Mouse (Mus musculus) heart, embryonic 15.5 days (tissue): ENCODE measurements around the gene Olfr1450. TPM values are rescaled to one million over a fixed set of nuclear protein-coding genes. Genes with fewer than 3 reads are reported as not detected.
"Not testable (repeated sequence)": the region's sequence is repeated elsewhere in the genome, so short reads cannot be mapped to it uniquely, and the experiment has no call there.

Experiments used
- ATAC-seq: fragments of 200-750 bp; cut with Nextera tagmentation; replicated peaks from 2 replicates; pipeline ENCODE4 v1.8.0; 2017; ENCODE audit warnings: low read depth, moderate TSS enrichment; ENCODE audit not compliant: insufficient number of reproducible peaks, insufficient read depth, low FRiP score
- H3K27ac ChIP-seq: fragments of 300-500 bp; sonication (generic); 2 replicates; pipeline ENCODE4 v1.5.1; 2015; ENCODE audit warnings: mild to moderate bottlenecking, inconsistent platforms
- H3K27me3 ChIP-seq: fragments of 300-500 bp; sonication (generic); 2 replicates; pipeline ENCODE4 v1.6.1; 2015; ENCODE audit warnings: inconsistent platforms
- H3K36me3 ChIP-seq: fragments of 300-500 bp; sonication (generic); 2 replicates; pipeline ENCODE4 v1.6.1; 2015; ENCODE audit warnings: mild to moderate bottlenecking, inconsistent platforms
- H3K4me1 ChIP-seq: fragments of 300-500 bp; sonication (generic); replicated peaks from 2 replicates; pipeline ENCODE4 v1.6.1; 2015; ENCODE audit warnings: inconsistent platforms
- H3K4me2 ChIP-seq: fragments of 300-500 bp; sonication (generic); 2 replicates; pipeline ENCODE4 v1.6.1; 2015; ENCODE audit warnings: inconsistent platforms, mild to moderate bottlenecking, moderate library complexity
- H3K4me3 ChIP-seq: fragments of 300-500 bp; sonication (generic); 2 replicates; pipeline ENCODE4 v1.5.1; 2015; ENCODE audit warnings: mild to moderate bottlenecking, inconsistent platforms
- H3K9ac ChIP-seq: fragments of 300-500 bp; sonication (generic); 2 replicates; pipeline ENCODE4 v1.6.1; 2015; ENCODE audit warnings: mild to moderate bottlenecking, inconsistent platforms
- H3K9me3 ChIP-seq: fragments of 300-500 bp; sonication (generic); replicated peaks from 2 replicates; pipeline ENCODE4 v1.6.1; 2016; ENCODE audit warnings: inconsistent platforms
- WGBS: fragments of 180-500 bp; shearing (Covaris S2); methylation state at CpG from one replicate; pipeline ENCODE4 v1.1.7; 2015; ENCODE audit warnings: mixed read lengths; 5-methylcytosine and 5-hydroxymethylcytosine counted together
- polyA plus RNA-seq: library from polyadenylated mRNA; unstranded; fragments of >200 nt; fragmentation: Nextera tagmentation; extraction: Ambion mirVana; gene quantifications from 2 replicates; pipeline ENCODE4 v1.2.1, GENCODE M21; 2015

Gene Olfr1450
- polyA plus RNA-seq = not detected in 2 replicates

- H3K4me3 ChIP-seq = no peak within 1 kb of the TSS
- no peak within 1 kb of the TSS for H3K4me2 ChIP-seq
- H3K9ac ChIP-seq = no peak within 1 kb of the TSS
- H3K4me1 ChIP-seq = no peaks in the 10 kb centered on the region
- WGBS = 76% methylated on average over 1 of the region's 1 CpGs
- no peaks in the 10 kb centered on the region for H3K36me3 ChIP-seq
- H3K27ac ChIP-seq = no peak within 1 kb of the TSS
- ATAC-seq = no peak
- H3K9me3 ChIP-seq = no peaks in the 10 kb centered on the region
- H3K27me3 ChIP-seq = no peaks in the 10 kb centered on the region
Observed at GRCm38 (mm10) chr19:12949958-12950357, at the start of gene Olfr1450. Gene Olfr1450, plus strand, starts transcription at chr19:12950258.

- Histone ChIP-seq H3K9ac (no peak within 1 kb of the TSS), H3K27ac (no peak within 1 kb of the TSS), H3K4me2 (no peak within 1 kb of the TSS), H3K4me3 (no peak within 1 kb of the TSS), H3K9me3 (no peaks in the 10 kb centered on the region), H3K36me3 (no peaks in the 10 kb centered on the region), H3K27me3 (no peaks in the 10 kb centered on the region), H3K4me1 (no peaks in the 10 kb centered on the region)
- WGBS = 94% methylated on average over 1 of the region's 1 CpGs
- ATAC-seq = no peak
Observed at GRCm38 (mm10) chr19:12903643-12904042, 46.4 kb upstream of the Olfr1450 start, which contains the start of gene Olfr1447. Gene Olfr1447, minus strand, starts transcription at chr19:12903743.

GRCm38 (mm10) chr19:12924319-12924718, 25.7 kb upstream of the Olfr1450 start, which contains the start of gene Olfr1448:
Gene Olfr1448, minus strand, starts transcription at chr19:12924419.
- no peak within 1 kb of the TSS for H3K4me2 ChIP-seq
- ATAC-seq = no peak
- no peaks in the 10 kb centered on the region for H3K4me1 ChIP-seq
- WGBS = 61% methylated on average over 1 of the region's 1 CpGs
- H3K4me3 ChIP-seq = no peak within 1 kb of the TSS
- H3K9me3 ChIP-seq = 0 out of 2 replicates have a peak, but pooled peaks cover 2% of the 10 kb centered on the region
- no peak within 1 kb of the TSS for H3K27ac ChIP-seq
- no peaks in the 10 kb centered on the region for H3K27me3 ChIP-seq
- H3K9ac ChIP-seq = no peak within 1 kb of the TSS
- H3K36me3 ChIP-seq = no peaks in the 10 kb centered on the region

- H3K9ac ChIP-seq = no peak within 1 kb of the TSS
- no peaks in the 10 kb centered on the region for H3K27me3 ChIP-seq
- H3K4me2 ChIP-seq = no peak within 1 kb of the TSS
- no peak within 1 kb of the TSS for H3K27ac ChIP-seq
- no peaks in the 10 kb centered on the region for H3K36me3 ChIP-seq
- H3K4me3 ChIP-seq = no peak within 1 kb of the TSS
- 0 out of 2 replicates have a peak, but pooled peaks cover 2% of the 10 kb centered on the region for H3K9me3 ChIP-seq
- ATAC-seq = no peak
- H3K4me1 ChIP-seq = no peaks in the 10 kb centered on the region
Observed at GRCm38 (mm10) chr19:12930540-12930939, 19.5 kb upstream of the Olfr1450 start, which contains the start of gene Olfr1449. Gene Olfr1449, plus strand, starts transcription at chr19:12930840.

DNA sequence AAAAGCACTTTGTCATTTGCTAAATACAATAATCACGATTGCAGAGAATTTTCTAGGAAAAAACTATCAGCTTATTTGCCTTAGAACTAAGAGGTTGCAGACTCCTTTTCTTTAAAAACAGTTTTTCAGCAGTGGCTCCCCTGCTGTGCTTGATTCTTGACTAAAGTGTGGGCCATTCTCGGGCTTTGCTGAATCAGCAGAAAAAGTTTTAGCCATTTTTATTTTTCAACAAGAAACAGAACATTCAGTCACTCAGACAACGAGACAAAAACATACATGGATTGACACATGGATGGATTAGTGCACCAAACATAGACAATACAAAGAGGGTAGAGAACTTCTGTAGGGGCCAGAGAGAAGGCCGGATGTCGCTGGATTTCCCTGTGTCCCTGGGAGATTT, 20.0 kb downstream of the Olfr1450 start:
- H3K36me3 ChIP-seq, H3K4me1 ChIP-seq, H3K27ac ChIP-seq, ATAC-seq, H3K9ac ChIP-seq, H3K27me3 ChIP-seq, H3K9me3 ChIP-seq, H3K4me3 ChIP-seq, H3K4me2 ChIP-seq: not testable (repeated sequence)
- WGBS = 75% methylated on average over 5 of the region's 5 CpGs

- 83% methylated on average over 4 of the region's 4 CpGs for WGBS
- H3K27ac ChIP-seq, H3K9me3 ChIP-seq, H3K36me3 ChIP-seq, H3K4me1 ChIP-seq, ATAC-seq, H3K4me3 ChIP-seq, H3K4me2 ChIP-seq, H3K27me3 ChIP-seq, H3K9ac ChIP-seq: not testable (repeated sequence)
Observed at GRCm38 (mm10) chr19:12992316-12992715, 42.3 kb downstream of the Olfr1450 start.

- Histone ChIP-seq H3K9me3 (no peaks in the 10 kb centered on the region), H3K36me3 (no peaks in the 10 kb centered on the region), H3K4me2 (no peak within 1 kb of the TSS), H3K4me1 (no peaks in the 10 kb centered on the region), H3K27me3 (no peaks in the 10 kb centered on the region), H3K4me3 (no peak within 1 kb of the TSS), H3K27ac (no peak within 1 kb of the TSS), H3K9ac (no peak within 1 kb of the TSS)
- no peak for ATAC-seq
- 69% methylated on average over 2 of the region's 2 CpGs for WGBS
Observed at GRCm38 (mm10) chr19:12994714-12995113, 44.7 kb downstream of the Olfr1450 start, which contains the start of gene Olfr1451. Gene Olfr1451, plus strand, starts transcription at chr19:12995014.

Other genes starting within 250 kb of the Olfr1450 start
- 0.77 and 0.97 TPM in 2 replicates for gene Cntf, start 184.6 kb upstream of the Olfr1450 start, polyA plus RNA-seq
- 11.4 TPM in 2 replicates for gene Zfp91, start 154.1 kb upstream of the Olfr1450 start, polyA plus RNA-seq
- 1.1 and 4.0 TPM in 2 replicates for gene Lpxn, start 154.1 kb upstream of the Olfr1450 start, polyA plus RNA-seq
- not detected in 2 replicates for gene Gm5244, start 103.6 kb upstream of the Olfr1450 start, polyA plus RNA-seq
- gene Olfr1444, start 93.0 kb upstream of the Olfr1450 start, polyA plus RNA-seq = not detected in 2 replicates
- not detected in 2 replicates for gene Olfr1445, start 66.4 kb upstream of the Olfr1450 start, polyA plus RNA-seq
- not detected in 2 replicates for gene Olfr1446, start 56.7 kb upstream of the Olfr1450 start, polyA plus RNA-seq
- not detected in 2 replicates for gene Olfr1447, start 46.5 kb upstream of the Olfr1450 start, polyA plus RNA-seq
- not detected in 2 replicates for gene Olfr1448, start 25.8 kb upstream of the Olfr1450 start, polyA plus RNA-seq
- gene Olfr1449, start 19.4 kb upstream of the Olfr1450 start, polyA plus RNA-seq = not detected in 2 replicates
- not detected in 2 replicates for gene Olfr1451, start 44.8 kb downstream of the Olfr1450 start, polyA plus RNA-seq
- not detected in 2 replicates for gene Olfr1453, start 78.1 kb downstream of the Olfr1450 start, polyA plus RNA-seq
- not detected in 2 replicates for gene Olfr1454, start 110.4 kb downstream of the Olfr1450 start, polyA plus RNA-seq
- not detected in 2 replicates for gene Olfr1457, start 147.6 kb downstream of the Olfr1450 start, polyA plus RNA-seq
- gene Olfr1458, start 156.5 kb downstream of the Olfr1450 start, polyA plus RNA-seq = not detected in 2 replicates
- not detected in 2 replicates for gene Olfr1459, start 199.3 kb downstream of the Olfr1450 start, polyA plus RNA-seq
- gene Olfr1461, start 212.7 kb downstream of the Olfr1450 start, polyA plus RNA-seq = not detected in 2 replicates
- not detected in 2 replicates for gene Olfr1462, start 235.5 kb downstream of the Olfr1450 start, polyA plus RNA-seq